Mouse (Mus musculus) spleen, embryonic (tissue): ENCODE data around the gene C130060K24Rik.

ENCODE experiments used
- CTCF ChIA-PET: fragments of 350-600 bp; sonication (Branson Sonifier 250); formaldehyde crosslinking; loops from one replicate; lab custom pipeline; 2022; lab: Charles Lee

Gene C130060K24Rik

DNA sequence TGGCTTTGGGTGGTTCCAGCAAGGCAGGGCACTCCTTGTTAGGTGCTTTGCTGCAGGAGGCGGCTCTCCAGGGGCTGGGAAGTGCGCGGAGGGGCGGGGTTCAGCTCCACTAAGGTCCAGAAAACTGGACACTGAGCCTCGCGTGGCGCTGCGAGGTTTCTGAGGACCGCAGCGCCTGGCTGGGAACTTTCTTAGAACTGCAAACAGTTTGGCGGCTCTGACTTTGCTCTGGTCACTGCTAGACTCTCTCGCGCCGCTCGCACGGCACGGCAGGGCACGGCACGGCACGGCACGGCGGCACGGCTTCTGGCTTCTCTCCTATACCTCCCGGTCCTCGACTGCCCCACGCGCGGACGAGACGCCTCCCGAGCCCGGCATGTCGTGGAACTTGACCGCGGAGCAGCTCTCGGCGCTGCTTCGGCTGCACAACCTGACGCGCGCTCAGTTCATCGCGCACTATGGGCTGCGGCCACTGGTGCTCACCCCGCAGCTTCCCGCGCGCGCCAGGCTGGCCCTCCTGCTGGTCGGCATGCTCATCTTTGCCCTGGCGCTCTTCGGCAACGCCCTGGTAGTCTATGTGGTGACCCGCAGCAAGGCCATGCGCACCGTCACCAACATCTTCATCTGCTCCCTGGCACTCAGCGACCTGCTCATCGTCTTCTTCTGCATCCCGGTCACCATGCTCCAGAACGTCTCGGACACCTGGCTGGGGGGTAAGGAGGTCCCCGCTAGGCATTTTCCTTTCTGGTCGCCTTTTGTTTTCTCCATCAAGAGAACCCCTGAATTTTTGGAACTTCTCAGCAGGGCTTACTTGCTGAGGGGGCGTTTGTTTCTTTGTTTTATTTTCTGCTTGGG, at the start of gene C130060K24Rik:
TSS of gene C130060K24Rik (plus strand) at position 188 of the 855 bp plus-strand sequence.
- CTCF ChIA-PET: no interaction called here

DNA sequence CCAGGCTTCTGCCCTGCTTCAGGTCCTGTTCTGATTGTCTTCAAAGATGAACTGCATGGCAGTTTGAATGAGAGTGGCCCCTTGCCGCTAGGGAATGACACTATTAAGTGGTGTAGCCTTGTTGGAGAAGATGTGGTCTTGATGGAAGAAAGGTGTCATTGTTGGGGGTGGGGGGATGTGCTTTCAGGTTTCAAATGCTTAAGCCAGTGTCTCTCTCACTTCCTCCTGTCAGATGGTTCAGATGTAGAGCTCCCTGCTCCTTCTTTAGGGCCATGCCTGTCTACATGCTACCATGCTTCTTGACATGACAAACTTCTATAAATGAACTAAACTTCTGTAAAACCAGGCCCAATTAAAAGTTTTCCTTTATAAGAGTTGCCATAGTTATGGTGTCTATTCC, 46.7 kb upstream of the C130060K24Rik start:
- CTCF ChIA-PET: no interaction called here

GRCm38 (mm10) chr6:65339391-65339790, 41.5 kb upstream of the C130060K24Rik start:
- CTCF ChIA-PET: no interaction called here

GRCm38 (mm10) chr6:65341360-65341759, 39.5 kb upstream of the C130060K24Rik start:
- CTCF ChIA-PET: no interaction called here

DNA sequence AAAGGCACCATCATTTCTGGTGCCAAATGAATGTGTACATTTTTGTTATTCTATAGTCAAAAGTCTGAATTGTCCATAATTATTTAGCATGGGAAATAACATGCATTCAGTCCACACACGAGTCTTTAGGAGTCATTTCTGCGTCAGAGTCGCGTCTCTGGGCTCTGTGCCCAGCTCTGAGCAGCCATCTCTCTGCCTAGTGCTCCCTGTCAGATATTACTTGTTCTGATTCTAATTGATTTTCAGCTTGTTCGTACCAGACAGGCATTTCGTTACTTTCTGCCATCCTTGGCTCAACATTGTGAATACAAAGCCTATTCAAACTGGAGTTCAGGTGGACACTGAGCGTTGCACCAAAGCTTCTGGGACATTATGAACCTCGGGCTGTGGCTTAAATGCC, 33.2 kb upstream of the C130060K24Rik start:
- CTCF ChIA-PET: no interaction called here

GRCm38 (mm10) chr6:65348255-65348654, 32.6 kb upstream of the C130060K24Rik start:
- CTCF ChIA-PET: no interaction called here

GRCm38 (mm10) chr6:65351622-65352021, 29.3 kb upstream of the C130060K24Rik start:
- CTCF ChIA-PET: no interaction called here

DNA sequence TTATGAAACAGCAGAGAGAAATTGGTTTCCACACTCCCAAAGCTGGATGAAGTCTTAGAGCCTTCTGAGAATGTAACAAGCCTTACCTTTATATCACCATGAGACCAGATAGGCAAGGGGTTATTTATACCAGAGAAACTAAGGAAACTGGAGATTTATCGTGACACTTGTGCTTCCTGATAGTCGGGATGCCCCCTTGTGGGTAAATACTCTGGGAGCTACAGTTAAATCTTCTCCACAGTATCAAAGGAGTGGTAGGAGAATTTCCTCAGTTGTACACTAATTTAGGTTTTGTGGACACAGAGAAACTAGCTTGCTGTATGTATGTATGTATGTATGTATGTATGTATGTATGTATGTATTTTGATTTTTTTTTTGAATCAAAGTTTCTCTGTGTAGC, 5.0 kb upstream of the C130060K24Rik start:
- CTCF ChIA-PET: no interaction called here

- CTCF ChIA-PET: no interaction called here
Measured at GRCm38 (mm10) chr6:65421888-65422287, 41.0 kb downstream of the C130060K24Rik start.

DNA sequence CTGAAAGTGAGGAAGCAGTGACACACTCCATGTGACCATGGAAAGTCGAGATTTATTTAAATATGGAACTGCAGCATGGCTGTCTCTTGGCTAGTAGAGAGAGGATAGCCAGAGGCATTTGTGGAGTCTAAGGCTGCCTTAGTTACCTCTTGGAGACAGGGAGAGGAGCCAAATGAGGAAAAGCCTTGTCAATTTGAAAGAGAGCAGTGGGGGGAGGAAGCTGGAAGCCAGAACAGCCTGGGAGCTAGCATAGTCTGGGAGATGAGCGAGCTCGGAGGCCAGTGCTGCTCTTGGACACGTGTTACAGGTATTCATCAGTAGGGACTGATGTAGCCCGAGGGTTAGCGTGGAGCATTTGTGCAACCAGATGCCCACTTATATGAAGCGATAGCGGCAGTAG, 46.2 kb downstream of the C130060K24Rik start:
- CTCF ChIA-PET: no interaction called here

- CTCF ChIA-PET: no interaction called here
Measured at GRCm38 (mm10) chr6:65433159-65433558, 52.3 kb downstream of the C130060K24Rik start.

GRCm38 (mm10) chr6:65453465-65453864, 72.6 kb downstream of the C130060K24Rik start:
- CTCF ChIA-PET: interaction anchor here (1.8 kb wide), 1 partner anchor 327 kb away, joined by 5 read pairs; no protein-coding TSS in a partner anchor

GRCm38 (mm10) chr6:65465294-65465693, 84.4 kb downstream of the C130060K24Rik start:
- CTCF ChIA-PET: no interaction called here

- CTCF ChIA-PET: interaction anchor here (0.5 kb wide), 1 partner anchor 40 kb away, joined by 3 read pairs; no protein-coding TSS in a partner anchor
Measured at GRCm38 (mm10) chr6:65470320-65470719, 89.4 kb downstream of the C130060K24Rik start.

DNA sequence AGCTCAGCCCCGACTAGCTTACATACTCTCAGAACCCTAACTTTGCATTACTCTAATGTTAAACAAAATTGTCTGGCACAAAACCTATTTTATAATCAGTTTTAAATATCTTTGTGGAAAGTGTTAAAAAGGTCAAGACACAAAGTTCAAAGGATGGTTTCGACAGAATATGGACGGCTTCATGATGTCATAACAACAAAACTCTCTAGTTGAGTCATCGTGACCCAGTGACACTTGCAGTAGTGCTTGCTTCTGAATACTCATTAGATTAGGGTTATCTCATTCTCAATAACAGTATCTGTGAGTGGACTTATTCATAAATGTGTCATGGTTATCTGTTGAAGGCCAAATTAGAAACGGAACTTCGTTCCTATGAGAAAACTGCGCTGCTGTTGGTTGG, 91.5 kb downstream of the C130060K24Rik start:
- CTCF ChIA-PET: no interaction called here

- CTCF ChIA-PET: no interaction called here
Measured at GRCm38 (mm10) chr6:65498786-65499185, 117.9 kb downstream of the C130060K24Rik start.
